Mouse (Mus musculus) lung, postnatal 0 days (tissue): Measurements from ENCODE around the gene Fcrls.

ENCODE experiments used
- CTCF ChIP-seq: IDR thresholded peaks from 2 replicates; pipeline ENCODE4 v1.5.1; 2016; ENCODE audit warnings: antibody characterized with exemption, mild to moderate bottlenecking
- EP300 ChIP-seq: IDR thresholded peaks from 2 replicates; pipeline ENCODE4 v1.6.1; 2016; ENCODE audit warnings: antibody characterized with exemption, mild to moderate bottlenecking, control low read depth

- TF ChIP-seq CTCF (no peak), EP300 (no peak)
Observed at GRCm38 (mm10) chr3:87247292-87247691, 16.2 kb downstream of the Fcrls start.
